ENCODE assay signal across 8 mouse cellular contexts in genomic region chr19:59321990-59322389, GRCm38 (mm10). TPM values are rescaled to one million over a fixed set of nuclear protein-coding genes. Genes with fewer than 3 reads are reported as not detected.
DNase-seq lines count a peak whose midpoint lies in the region; ATAC-seq and TF ChIP-seq lines count a peak whose summit lies in the region.

TSS of gene Rps12-ps3 (plus strand) at chr19:59322290.

- 98% methylated on average over 7 of the region's 14 CpGs for WGBS in hindbrain, embryonic 14.5 days
- WGBS in hindbrain, embryonic 13.5 days = 97% methylated on average over 12 of the region's 14 CpGs

- DNase-seq in hindbrain, embryonic 14.5 days (ENCODE audit: low spot score) = no peak
- no peak for DNase-seq in brain, embryonic 14.5 days (ENCODE audit: low read depth)
- DNase-seq in embryo, embryonic 11 days = no peak
- DNase-seq in urinary bladder, postnatal 14 days (ENCODE audit: low spot score) = no peak

- H3K9me3 ChIP-seq in hindbrain, embryonic 14.5 days (ENCODE audit: control insufficient read depth, low read length) = no peaks in the 10 kb centered on the region
- no peaks in the 10 kb centered on the region for H3K9me3 ChIP-seq in hindbrain, embryonic 13.5 days
- no peaks in the 10 kb centered on the region for H3K9me3 ChIP-seq in megakaryocyte, embryonic 14.5 days

- no peak within 1 kb of the TSS for H3K27ac ChIP-seq in hindbrain, embryonic 14.5 days
- no peak within 1 kb of the TSS for H3K27ac ChIP-seq in hindbrain, embryonic 13.5 days

- no peak within 1 kb of the TSS for H3K4me3 ChIP-seq in hindbrain, embryonic 14.5 days (replicated peaks; ENCODE audit: low read length)
- no peak within 1 kb of the TSS for H3K4me3 ChIP-seq in hindbrain, embryonic 13.5 days
- no peak within 1 kb of the TSS for H3K4me3 ChIP-seq in megakaryocyte, embryonic 14.5 days (replicated peaks)

- no peaks in the 10 kb centered on the region for H3K4me1 ChIP-seq in hindbrain, embryonic 14.5 days (replicated peaks; ENCODE audit: control insufficient read depth, insufficient read depth, low read length)
- H3K4me1 ChIP-seq in hindbrain, embryonic 13.5 days (replicated peaks) = no peaks in the 10 kb centered on the region
- H3K4me1 ChIP-seq in megakaryocyte, embryonic 14.5 days = peaks cover 41% of the 10 kb centered on the region

- peaks cover 5% of the 10 kb centered on the region; the same call in 1 of the 2 replicates for H3K36me3 ChIP-seq in hindbrain, embryonic 14.5 days (replicated peaks; ENCODE audit: control insufficient read depth, insufficient read depth)
- H3K36me3 ChIP-seq in hindbrain, embryonic 13.5 days = 0 out of 2 replicates have a peak, but pooled peaks cover 3% of the 10 kb centered on the region
- H3K36me3 ChIP-seq in megakaryocyte, embryonic 14.5 days (replicated peaks; ENCODE audit: low read length) = peaks cover 45% of the 10 kb centered on the region

- no peak for TF ChIP-seq CTCF in brain, embryonic 14.5 days (IDR thresholded peaks at IDR 0.05; ENCODE audit: borderline replicate concordance, extremely low read depth, insufficient read depth, insufficient read length)

- no peak within 1 kb of the TSS for H3K4me2 ChIP-seq in hindbrain, embryonic 14.5 days (replicated peaks)
- no peak within 1 kb of the TSS for H3K4me2 ChIP-seq in hindbrain, embryonic 13.5 days

- H3K9ac ChIP-seq in hindbrain, embryonic 14.5 days = no peak within 1 kb of the TSS
- no peak within 1 kb of the TSS for H3K9ac ChIP-seq in hindbrain, embryonic 13.5 days

- ATAC-seq in hindbrain, embryonic 14.5 days (ENCODE audit: low FRiP score) = no peak
- no peak for ATAC-seq in hindbrain, embryonic 13.5 days (ENCODE audit: low FRiP score)
- ATAC-seq in CD4-positive, CD25-positive, alpha-beta regulatory T cell, adult 4 months = no peak
- ATAC-seq in inflammation-experienced regulatory T-cells, adult 6 months = no peak

- TF ChIP-seq POLR2A in brain, embryonic 14.5 days (IDR thresholded peaks at IDR 0.05; ENCODE audit: borderline replicate concordance, extremely low read depth, insufficient read depth, insufficient read length, poor library complexity, severe bottlenecking) = no peak

- no peaks in the 10 kb centered on the region for H3K27me3 ChIP-seq in hindbrain, embryonic 14.5 days (ENCODE audit: control insufficient read depth, insufficient read depth, low read length)
- no peaks in the 10 kb centered on the region for H3K27me3 ChIP-seq in hindbrain, embryonic 13.5 days
- H3K27me3 ChIP-seq in megakaryocyte, embryonic 14.5 days (replicated peaks) = no peaks in the 10 kb centered on the region

RNA-seq across cellular contexts. Expression of gene Rps12-ps3, which starts in this region (rescaled TPM):
- 16.6 and 17.1 TPM in 2 replicates for polyA plus RNA-seq in hindbrain, embryonic 14.5 days (2014; fragmentation: Nextera tagmentation; extraction: Ambion mirVana)
- 5.4 and 8.9 TPM in 2 replicates for polyA plus RNA-seq in hindbrain, embryonic 13.5 days (2015; fragmentation: Nextera tagmentation; extraction: Ambion mirVana)
- polyA plus RNA-seq in CD4-positive, CD25-positive, alpha-beta regulatory T cell, adult 4 months (2017; shearing (Covaris generic)) = 100 to 1,000 TPM in 1 of 2 experiments, 10 to 100 TPM in 1; 76.5 to 637 TPM
- 137 and 205 TPM in 2 replicates for polyA plus RNA-seq in brain, embryonic 14.5 days (2012; rRNA removed)
- polyA plus RNA-seq in inflammation-experienced regulatory T-cells, adult 6 months (2017; shearing (Covaris generic)) = 100 to 1,000 TPM; 126 to 609 (median 598) TPM
- polyA plus RNA-seq in megakaryocyte, embryonic 14.5 days (2012; ENCODE audit: insufficient read depth, low replicate concordance) = 5.6 and 40.0 TPM in 2 replicates
